Mouse (Mus musculus) intestine, embryonic 16.5 days (tissue): ENCODE measurements at regions not wholly inside any gene's neighbourhood (a gene's known extent, or its start where the extent isn't known, plus 50 kb on each side); places are given as distances from the start of the nearest gene placed in this dataset.

Source experiments
- ATAC-seq: fragments of 200-750 bp; cut with Nextera tagmentation; 2 replicates; pipeline ENCODE4 v1.8.0; 2017; ENCODE audit warnings: moderate TSS enrichment, moderate library complexity
- H3K27ac ChIP-seq: fragments of 300-500 bp; sonication (generic); 2 replicates; pipeline ENCODE4 v1.5.1; 2014; ENCODE audit warnings: mild to moderate bottlenecking, low read length
- H3K27me3 ChIP-seq: fragments of 300-500 bp; sonication (generic); replicated peaks from 2 replicates; pipeline ENCODE4 v1.6.1; 2014; ENCODE audit warnings: low read length, control low read depth, mixed read lengths; ENCODE audit not compliant: control insufficient read depth, insufficient read depth
- H3K36me3 ChIP-seq: fragments of 300-500 bp; sonication (generic); 2 replicates; pipeline ENCODE4 v1.6.1; 2014; ENCODE audit warnings: low read length, control low read depth; ENCODE audit not compliant: control insufficient read depth, insufficient read depth
- H3K4me1 ChIP-seq: fragments of 300-500 bp; sonication (generic); 2 replicates; pipeline ENCODE4 v1.6.1; 2014; ENCODE audit warnings: low read length, control low read depth, mixed read lengths; ENCODE audit not compliant: control insufficient read depth, insufficient read depth
- H3K4me2 ChIP-seq: fragments of 300-500 bp; sonication (generic); 2 replicates; pipeline ENCODE4 v1.6.1; 2014; ENCODE audit warnings: low read depth, low read length, control low read depth
- H3K4me3 ChIP-seq: fragments of 300-500 bp; sonication (generic); 2 replicates; pipeline ENCODE4 v1.5.1; 2014; ENCODE audit warnings: mild to moderate bottlenecking, low read length
- H3K9ac ChIP-seq: fragments of 300-500 bp; sonication (generic); 2 replicates; pipeline ENCODE4 v1.6.1; 2014; ENCODE audit warnings: low read depth, low read length
- H3K9me3 ChIP-seq: fragments of 300-500 bp; sonication (generic); 2 replicates; pipeline ENCODE4 v1.6.1; 2016; ENCODE audit warnings: low read length, control low read depth; ENCODE audit not compliant: control insufficient read depth
- WGBS: fragments of 180-500 bp; shearing (Covaris S2); extraction: QIAGEN DNeasy Blood & Tissue Kit; methylation state at CpG from one replicate; pipeline ENCODE4 v1.1.7; 2014; 5-methylcytosine and 5-hydroxymethylcytosine counted together

GRCm38 (mm10) chr1:128999741-129000517 lies 273.2 kb upstream of the Thsd7b start:
- no peaks in the 10 kb centered on the region for H3K9me3 ChIP-seq
- WGBS = 62% methylated on average over 5 of the region's 5 CpGs
- no peak overlapping the region for H3K27ac ChIP-seq
- no peaks in the 10 kb centered on the region for H3K36me3 ChIP-seq
- H3K27me3 ChIP-seq = no peaks in the 10 kb centered on the region
- H3K4me2 ChIP-seq = no peak overlapping the region
- H3K9ac ChIP-seq = no peak overlapping the region
- H3K4me1 ChIP-seq = no peaks in the 10 kb centered on the region
- H3K4me3 ChIP-seq = no peak overlapping the region
- ATAC-seq = no peak

DNA sequence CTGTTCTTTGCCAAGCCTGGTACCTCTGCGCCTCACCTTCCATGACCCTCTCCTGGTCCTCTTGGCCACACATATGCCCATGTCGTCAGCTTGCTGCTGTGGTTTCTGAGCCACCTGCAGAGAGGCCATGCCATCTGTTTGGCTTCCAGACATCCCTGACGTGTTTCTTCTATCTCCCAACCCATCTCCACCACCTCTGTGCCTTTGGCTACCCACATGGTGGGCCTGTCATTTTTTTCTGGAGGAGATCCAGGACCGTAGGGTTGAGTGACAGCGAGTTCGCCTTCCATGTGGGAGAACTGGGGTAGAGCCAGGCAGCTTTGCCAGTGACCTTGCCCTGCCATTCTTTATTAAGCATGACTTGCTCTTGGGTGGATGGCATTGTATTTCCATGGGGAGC lies 278.4 kb upstream of the Thsd7b start:
- Histone ChIP-seq H3K4me1 (no peaks in the 10 kb centered on the region), H3K9me3 (no peaks in the 10 kb centered on the region), H3K36me3 (no peaks in the 10 kb centered on the region), H3K4me2 (no peak overlapping the region), H3K4me3 (no peak overlapping the region), H3K27me3 (no peaks in the 10 kb centered on the region), H3K27ac (no peak overlapping the region), H3K9ac (no peak overlapping the region)
- WGBS = 83% methylated on average over 6 of the region's 6 CpGs
- ATAC-seq = no peak

GRCm38 (mm10) chr1:128983411-128983810 lies 289.7 kb upstream of the Thsd7b start:
- H3K9me3 ChIP-seq = no peaks in the 10 kb centered on the region
- ATAC-seq = no peak
- no peak overlapping the region for H3K9ac ChIP-seq
- 72% methylated on average over 2 of the region's 2 CpGs for WGBS
- H3K36me3 ChIP-seq = no peaks in the 10 kb centered on the region
- H3K27me3 ChIP-seq = no peaks in the 10 kb centered on the region
- no peak overlapping the region for H3K4me3 ChIP-seq
- H3K27ac ChIP-seq = no peak overlapping the region
- no peak overlapping the region for H3K4me2 ChIP-seq
- no peaks in the 10 kb centered on the region for H3K4me1 ChIP-seq

DNA sequence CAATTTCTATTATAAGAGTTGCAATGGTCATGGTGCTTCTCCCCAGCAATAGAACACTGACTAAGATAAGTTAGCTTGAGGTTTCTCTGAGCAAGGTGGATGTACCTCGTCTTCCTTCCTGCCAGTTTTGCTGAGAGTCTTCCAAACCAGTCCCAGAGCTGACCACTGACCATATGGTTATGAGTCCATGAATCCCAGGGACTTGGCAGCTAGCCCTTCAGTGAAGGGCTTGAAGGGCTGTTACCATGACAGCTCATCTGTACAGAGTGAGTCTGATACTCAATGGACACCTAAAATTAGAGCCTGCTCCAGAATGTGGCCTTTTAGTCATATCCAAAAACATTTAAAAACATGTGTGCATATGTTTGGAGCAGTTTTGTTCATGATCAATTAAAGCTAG lies 297.5 kb upstream of the Thsd7b start:
- H3K27me3 ChIP-seq = no peaks in the 10 kb centered on the region
- ATAC-seq = no peak

GRCm38 (mm10) chr1:128951436-128951835 lies 321.7 kb upstream of the Thsd7b start:
- no peak overlapping the region for H3K4me3 ChIP-seq
- no peaks in the 10 kb centered on the region for H3K27me3 ChIP-seq
- H3K9ac ChIP-seq = no peak overlapping the region
- WGBS = 77% methylated on average over 2 of the region's 2 CpGs
- no peaks in the 10 kb centered on the region for H3K36me3 ChIP-seq
- H3K4me1 ChIP-seq = no peaks in the 10 kb centered on the region
- no peaks in the 10 kb centered on the region for H3K9me3 ChIP-seq
- no peak for ATAC-seq
- no peak overlapping the region for H3K4me2 ChIP-seq
- no peak overlapping the region for H3K27ac ChIP-seq

More for the DNA sequence above, 297.5 kb upstream of the Thsd7b start:
- Histone ChIP-seq H3K27ac (no peak overlapping the region), H3K4me3 (no peak overlapping the region), H3K9ac (no peak overlapping the region), H3K4me2 (no peak overlapping the region), H3K36me3 (no peaks in the 10 kb centered on the region), H3K4me1 (no peaks in the 10 kb centered on the region), H3K9me3 (no peaks in the 10 kb centered on the region)
- 85% methylated on average over 1 of the region's 1 CpGs for WGBS

DNA sequence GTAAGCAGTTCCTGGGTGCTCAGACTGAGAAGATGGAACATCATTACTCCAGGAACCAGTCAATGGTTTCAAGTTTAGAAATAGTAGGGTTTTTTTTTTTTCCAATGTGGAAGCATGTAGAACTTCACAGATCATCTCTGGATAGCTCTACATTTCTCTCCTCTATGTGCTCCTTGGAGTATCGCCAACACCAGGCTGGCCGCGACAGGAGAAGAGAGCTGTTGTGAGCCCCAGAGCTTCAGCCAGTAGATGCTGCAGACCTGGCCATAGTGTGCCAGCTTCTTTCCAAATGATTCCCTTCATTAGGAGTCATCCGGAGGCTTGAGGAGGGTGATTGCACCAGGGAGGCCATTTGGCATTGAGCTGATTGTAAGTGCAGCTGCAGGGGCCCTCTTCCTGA lies 322.6 kb upstream of the Thsd7b start:
- no peak for ATAC-seq
- Histone ChIP-seq H3K9ac (no peak overlapping the region), H3K27me3 (no peaks in the 10 kb centered on the region), H3K36me3 (no peaks in the 10 kb centered on the region), H3K27ac (no peak overlapping the region), H3K4me2 (no peak overlapping the region), H3K4me1 (no peaks in the 10 kb centered on the region), H3K9me3 (no peaks in the 10 kb centered on the region), H3K4me3 (no peak overlapping the region)
- WGBS = 77% methylated on average over 4 of the region's 4 CpGs

GRCm38 (mm10) chr1:128914811-128915210 lies 322.7 kb upstream of the Cxcr4 start:
- Histone ChIP-seq H3K27ac (no peak overlapping the region), H3K4me3 (no peak overlapping the region), H3K9ac (no peak overlapping the region), H3K36me3 (no peaks in the 10 kb centered on the region), H3K4me2 (no peak overlapping the region), H3K9me3 (no peaks in the 10 kb centered on the region), H3K27me3 (no peaks in the 10 kb centered on the region), H3K4me1 (no peaks in the 10 kb centered on the region)
- ATAC-seq = no peak
- 73% methylated on average over 1 of the region's 1 CpGs for WGBS

- H3K9me3 ChIP-seq = no peaks in the 10 kb centered on the region
- no peaks in the 10 kb centered on the region for H3K4me1 ChIP-seq
- H3K4me2 ChIP-seq = no peak overlapping the region
- H3K27me3 ChIP-seq = no peaks in the 10 kb centered on the region
- no peak overlapping the region for H3K4me3 ChIP-seq
- H3K36me3 ChIP-seq = no peaks in the 10 kb centered on the region
- H3K9ac ChIP-seq = no peak overlapping the region
- no peak overlapping the region for H3K27ac ChIP-seq
- no peak for ATAC-seq
Measured at GRCm38 (mm10) chr1:128912532-128912931, 320.4 kb upstream of the Cxcr4 start.

DNA sequence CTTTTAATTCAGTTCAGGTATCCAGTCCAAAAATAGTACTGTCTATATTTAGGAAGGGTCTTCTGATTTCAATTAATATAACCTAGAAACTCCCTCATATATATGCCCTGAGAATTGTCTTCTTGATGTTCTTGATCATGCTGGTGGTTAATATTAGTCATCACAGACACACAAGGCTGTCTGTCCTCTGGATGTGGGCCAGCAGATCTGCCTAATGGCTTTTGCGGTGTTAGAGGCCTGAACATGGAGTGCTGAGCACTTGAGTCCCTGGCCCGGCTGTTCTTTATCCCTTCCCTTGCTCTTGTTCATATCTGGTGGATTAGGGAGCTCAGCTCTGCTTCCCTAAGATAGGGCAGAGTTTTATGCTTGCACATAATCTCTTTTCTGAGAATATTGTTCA lies 315.5 kb upstream of the Cxcr4 start:
- Histone ChIP-seq H3K9me3 (no peaks in the 10 kb centered on the region), H3K9ac (no peak overlapping the region), H3K4me3 (no peak overlapping the region), H3K36me3 (no peaks in the 10 kb centered on the region), H3K27me3 (no peaks in the 10 kb centered on the region), H3K27ac (no peak overlapping the region), H3K4me1 (no peaks in the 10 kb centered on the region), H3K4me2 (no peak overlapping the region)
- WGBS = 67% methylated on average over 2 of the region's 2 CpGs
- ATAC-seq = no peak

GRCm38 (mm10) chr1:128898025-128898424 lies 305.9 kb upstream of the Cxcr4 start:
- WGBS = 67% methylated on average over 8 of the region's 8 CpGs
- H3K4me3 ChIP-seq = no peak overlapping the region
- no peak overlapping the region for H3K27ac ChIP-seq
- no peaks in the 10 kb centered on the region for H3K36me3 ChIP-seq
- no peak overlapping the region for H3K9ac ChIP-seq
- no peaks in the 10 kb centered on the region for H3K9me3 ChIP-seq
- H3K27me3 ChIP-seq = no peaks in the 10 kb centered on the region
- no peaks in the 10 kb centered on the region for H3K4me1 ChIP-seq
- H3K4me2 ChIP-seq = no peak overlapping the region
- no peak for ATAC-seq
